Mouse (Mus musculus): ENCODE measurements at regions not wholly inside any gene's neighbourhood (a gene's known extent, or its start where the extent isn't known, plus 50 kb on each side); places are given as distances from the start of the nearest gene placed in this dataset.
A peak's percentile ranks its signal among the peaks of the same experiment; 100 is the strongest.

DNA sequence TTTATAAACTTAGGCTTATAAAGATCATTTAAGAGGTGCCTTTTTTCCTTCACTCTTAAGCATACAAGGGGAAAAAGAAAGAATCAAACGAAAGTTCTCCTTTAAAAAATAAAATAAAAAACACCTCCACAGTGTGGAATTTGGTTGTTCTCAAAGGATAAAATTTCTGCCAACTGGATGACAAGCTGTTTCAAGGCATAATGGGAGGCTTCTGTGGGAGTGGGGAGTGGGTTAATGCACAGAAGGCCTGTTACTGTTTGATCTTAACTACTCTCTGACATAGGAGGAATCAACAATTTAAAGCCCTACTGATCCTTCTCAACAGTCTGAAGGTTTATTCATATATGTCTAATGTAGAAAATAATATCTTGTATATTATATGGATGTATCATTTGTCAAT lies 99.2 kb upstream of the Usp25 start:
- 66% methylated on average over 1 of the region's 1 CpGs for WGBS

DNA sequence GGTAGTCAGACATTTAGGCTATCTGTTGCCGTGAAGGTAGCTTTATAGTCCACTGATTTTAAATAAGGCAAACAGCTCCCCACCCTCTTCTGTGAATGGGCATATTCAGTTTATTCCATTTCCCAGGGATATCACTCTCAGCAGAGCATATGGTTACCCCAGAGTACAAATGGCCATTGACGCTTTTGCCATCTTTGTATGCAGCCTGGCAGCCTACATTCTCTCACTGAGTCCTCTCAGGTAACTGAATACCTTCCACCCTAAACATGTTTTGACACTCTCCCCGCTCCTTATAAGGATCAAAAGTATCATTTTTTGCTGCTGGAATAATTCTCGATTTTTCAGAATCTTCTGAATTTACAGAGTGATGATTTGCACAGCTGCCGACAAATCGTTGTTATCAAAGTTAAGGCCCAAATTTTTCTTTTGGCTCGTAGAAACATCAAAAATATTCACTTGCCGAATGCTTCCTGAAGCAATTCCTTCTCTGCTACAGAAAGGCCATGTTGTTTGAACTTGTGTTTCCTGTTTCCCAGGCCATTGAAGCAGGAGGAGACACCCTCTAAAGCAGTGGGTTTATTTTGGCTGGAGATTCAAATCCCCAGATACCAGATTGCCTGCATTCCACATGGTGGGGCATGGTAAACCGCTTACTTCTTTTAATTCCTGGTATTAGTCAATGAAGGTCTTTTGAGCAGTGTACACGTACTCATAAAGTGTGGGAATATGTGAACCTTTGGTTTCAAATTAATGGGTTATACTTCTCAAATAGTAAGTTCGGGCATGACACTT lies 108.1 kb upstream of the Usp25 start:
- DNase-seq (ENCODE audit: low spot score) (no peak), ATAC-seq (no peak)
- H3K4me2 ChIP-seq (ENCODE audit: low read length) = no peak overlapping the region
- H3K4me3 ChIP-seq (ENCODE audit: low read depth, low read length) = no peak overlapping the region
- WGBS = 92% methylated on average over 11 of the region's 11 CpGs
- no peaks in the 10 kb centered on the region for H3K36me3 ChIP-seq (ENCODE audit: control insufficient read depth, insufficient read depth, low read length)
- no peak overlapping the region for H3K9ac ChIP-seq (ENCODE audit: low read length)
- H3K27ac ChIP-seq (ENCODE audit: low read depth, low read length) = no peak overlapping the region
- no peaks in the 10 kb centered on the region for H3K27me3 ChIP-seq (replicated peaks; ENCODE audit: control insufficient read depth, insufficient read depth, low read length)
- no peaks in the 10 kb centered on the region for H3K4me1 ChIP-seq (ENCODE audit: control insufficient read depth, insufficient read depth, low read length)
- H3K9me3 ChIP-seq (replicated peaks; ENCODE audit: control insufficient read depth, low read length) = no peaks in the 10 kb centered on the region

More for the DNA sequence above, 99.2 kb upstream of the Usp25 start:
- H3K4me3 ChIP-seq (ENCODE audit: low read depth, low read length) = no peak overlapping the region
- DNase-seq (ENCODE audit: low spot score) = no peak
- no peak overlapping the region for H3K9ac ChIP-seq (ENCODE audit: low read length)
- no peak for ATAC-seq
- no peaks in the 10 kb centered on the region for H3K27me3 ChIP-seq (replicated peaks; ENCODE audit: control insufficient read depth, insufficient read depth, low read length)
- no peak overlapping the region for H3K27ac ChIP-seq (ENCODE audit: low read depth, low read length)
- H3K4me2 ChIP-seq (ENCODE audit: low read length) = no peak overlapping the region
- no peaks in the 10 kb centered on the region for H3K36me3 ChIP-seq (ENCODE audit: control insufficient read depth, insufficient read depth, low read length)
- H3K4me1 ChIP-seq (ENCODE audit: control insufficient read depth, insufficient read depth, low read length) = no peaks in the 10 kb centered on the region
- no peaks in the 10 kb centered on the region for H3K9me3 ChIP-seq (replicated peaks; ENCODE audit: control insufficient read depth, low read length)

- H3K27ac ChIP-seq (ENCODE audit: low read depth, low read length) = no peak overlapping the region
- H3K36me3 ChIP-seq (ENCODE audit: control insufficient read depth, insufficient read depth, low read length) = no peaks in the 10 kb centered on the region
- ATAC-seq = no peak
- 16% methylated on average over 7 of the region's 7 CpGs for WGBS
- peak; percentile 51 for DNase-seq (ENCODE audit: low spot score)
- H3K4me3 ChIP-seq (ENCODE audit: low read depth, low read length) = no peak overlapping the region
- no peaks in the 10 kb centered on the region for H3K27me3 ChIP-seq (replicated peaks; ENCODE audit: control insufficient read depth, insufficient read depth, low read length)
- no peak overlapping the region for H3K9ac ChIP-seq (ENCODE audit: low read length)
- H3K4me1 ChIP-seq (ENCODE audit: control insufficient read depth, insufficient read depth, low read length) = peaks cover 3% of the 10 kb centered on the region; the same call in 1 of the 2 replicates
- no peak overlapping the region for H3K4me2 ChIP-seq (ENCODE audit: low read length)
- H3K9me3 ChIP-seq (replicated peaks; ENCODE audit: control insufficient read depth, low read length) = no peaks in the 10 kb centered on the region
These were observed 114.4 kb upstream of the Usp25 start for GRCm38 (mm10) chr16:76899083-76899482.

DNA sequence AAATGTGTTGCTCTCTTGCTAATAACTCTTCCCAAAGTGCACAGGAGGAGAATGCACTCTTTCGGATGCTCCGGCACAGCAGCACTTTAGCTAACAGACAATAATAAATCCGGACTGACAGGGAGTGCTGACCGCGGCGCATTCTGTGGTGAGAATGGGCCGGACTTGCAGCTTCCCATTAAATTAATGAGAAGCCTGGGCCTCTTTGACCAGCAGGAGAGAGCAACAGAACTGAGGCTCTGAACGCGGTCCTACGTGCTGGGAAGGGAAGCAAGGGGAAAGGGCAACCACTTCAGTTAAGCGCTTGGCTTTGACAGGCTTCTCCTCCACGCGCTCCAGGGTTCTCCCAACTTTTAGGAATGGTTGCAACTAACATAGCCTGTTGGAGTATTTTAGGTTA lies 117.2 kb upstream of the Usp25 start:
- peak; percentile 27 for DNase-seq (ENCODE audit: low spot score)
- no peak overlapping the region; the same call in 1 of the 2 replicates for H3K9ac ChIP-seq (ENCODE audit: low read length)

GRCm38 (mm10) chr16:76895781-76896180 lies 117.7 kb upstream of the Usp25 start:
- Histone ChIP-seq H3K27me3 (replicated peaks; ENCODE audit: control insufficient read depth, insufficient read depth, low read length) (no peaks in the 10 kb centered on the region), H3K4me1 (ENCODE audit: control insufficient read depth, insufficient read depth, low read length) (peaks cover 3% of the 10 kb centered on the region; the same call in 1 of the 2 replicates), H3K4me2 (ENCODE audit: low read length) (no peak overlapping the region), H3K36me3 (ENCODE audit: control insufficient read depth, insufficient read depth, low read length) (no peaks in the 10 kb centered on the region), H3K9me3 (replicated peaks; ENCODE audit: control insufficient read depth, low read length) (no peaks in the 10 kb centered on the region), H3K9ac (ENCODE audit: low read length) (no peak overlapping the region), H3K27ac (ENCODE audit: low read depth, low read length) (no peak overlapping the region), H3K4me3 (ENCODE audit: low read depth, low read length) (no peak overlapping the region)
- 22% methylated on average over 5 of the region's 5 CpGs for WGBS
- no peak for DNase-seq (ENCODE audit: low spot score)
- no peak for ATAC-seq

More for the DNA sequence above, 117.2 kb upstream of the Usp25 start:
- Histone ChIP-seq H3K4me2 (ENCODE audit: low read length) (peak overlapping the region; percentile 23), H3K9me3 (replicated peaks; ENCODE audit: control insufficient read depth, low read length) (no peaks in the 10 kb centered on the region), H3K4me1 (ENCODE audit: control insufficient read depth, insufficient read depth, low read length) (peaks cover 3% of the 10 kb centered on the region; the same call in 1 of the 2 replicates), H3K4me3 (ENCODE audit: low read depth, low read length) (no peak overlapping the region), H3K36me3 (ENCODE audit: control insufficient read depth, insufficient read depth, low read length) (no peaks in the 10 kb centered on the region), H3K27me3 (replicated peaks; ENCODE audit: control insufficient read depth, insufficient read depth, low read length) (no peaks in the 10 kb centered on the region), H3K27ac (ENCODE audit: low read depth, low read length) (no peak overlapping the region)
- ATAC-seq = no peak
- 17% methylated on average over 13 of the region's 13 CpGs for WGBS

DNA sequence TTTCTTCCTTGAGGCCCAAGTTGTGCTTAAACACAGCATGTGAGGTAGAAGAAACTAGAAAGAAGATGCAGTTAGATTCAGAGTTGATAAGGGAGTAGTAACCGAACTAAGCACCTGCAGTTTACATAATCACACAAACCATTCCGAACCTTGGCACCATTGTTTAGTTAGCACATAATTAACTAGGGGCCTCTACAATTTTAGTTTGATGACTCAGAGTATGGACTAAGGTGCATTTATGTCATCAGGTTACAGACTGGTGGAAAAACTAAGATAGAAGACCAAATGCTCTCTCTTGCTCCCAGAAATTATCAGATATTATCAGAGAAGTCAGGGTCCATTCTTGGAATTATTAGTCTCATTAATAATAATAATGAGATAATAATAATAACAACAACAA lies 134.9 kb upstream of the Usp25 start:
- Histone ChIP-seq H3K36me3 (ENCODE audit: control insufficient read depth, insufficient read depth, low read length) (no peaks in the 10 kb centered on the region), H3K27me3 (replicated peaks; ENCODE audit: control insufficient read depth, insufficient read depth, low read length) (no peaks in the 10 kb centered on the region), H3K4me1 (ENCODE audit: control insufficient read depth, insufficient read depth, low read length) (no peaks in the 10 kb centered on the region), H3K4me2 (ENCODE audit: low read length) (no peak overlapping the region), H3K9me3 (replicated peaks; ENCODE audit: control insufficient read depth, low read length) (no peaks in the 10 kb centered on the region), H3K9ac (ENCODE audit: low read length) (no peak overlapping the region), H3K4me3 (ENCODE audit: low read depth, low read length) (no peak overlapping the region), H3K27ac (ENCODE audit: low read depth, low read length) (no peak overlapping the region)
- ATAC-seq (no peak), DNase-seq (ENCODE audit: low spot score) (no peak)
- 79% methylated on average over 2 of the region's 2 CpGs for WGBS

DNA sequence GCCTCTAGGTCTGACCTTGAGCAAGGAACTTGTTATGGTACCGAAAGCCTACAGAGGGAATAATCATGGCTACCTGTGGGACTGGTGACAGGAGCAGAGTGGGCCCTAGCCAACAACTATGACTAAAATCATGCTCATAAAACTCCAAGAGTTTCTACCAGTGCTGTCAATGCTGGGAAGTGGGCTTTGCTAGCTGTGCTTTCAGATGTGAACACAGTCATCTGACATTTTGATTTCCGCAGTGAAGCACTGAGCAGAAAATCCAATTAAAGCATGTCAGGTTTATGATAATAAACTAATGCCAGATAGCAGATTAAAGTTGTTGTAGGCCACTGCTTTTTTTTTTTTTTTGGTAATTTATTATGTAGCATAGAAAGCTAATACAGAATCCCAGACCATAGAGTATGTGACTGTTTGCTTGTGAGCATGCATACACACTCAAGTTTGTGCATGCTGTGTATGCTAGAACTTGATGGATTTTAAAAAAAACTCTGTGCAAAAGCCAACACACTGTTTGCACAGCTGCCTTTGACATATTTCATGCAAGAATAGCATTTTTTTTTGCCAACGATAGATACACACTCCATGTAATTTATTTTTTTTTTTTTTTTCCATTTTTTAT lies 138.0 kb upstream of the Usp25 start:
- ATAC-seq = no peak
- H3K36me3 ChIP-seq (ENCODE audit: control insufficient read depth, insufficient read depth, low read length) = no peaks in the 10 kb centered on the region
- no peak overlapping the region for H3K4me2 ChIP-seq (ENCODE audit: low read length)
- H3K4me3 ChIP-seq (ENCODE audit: low read depth, low read length) = no peak overlapping the region
- WGBS = 95% methylated on average over 3 of the region's 3 CpGs
- H3K9me3 ChIP-seq (replicated peaks; ENCODE audit: control insufficient read depth, low read length) = no peaks in the 10 kb centered on the region
- no peak overlapping the region for H3K9ac ChIP-seq (ENCODE audit: low read length)
- no peak overlapping the region for H3K27ac ChIP-seq (ENCODE audit: low read depth, low read length)
- no peaks in the 10 kb centered on the region for H3K4me1 ChIP-seq (ENCODE audit: control insufficient read depth, insufficient read depth, low read length)
- no peaks in the 10 kb centered on the region for H3K27me3 ChIP-seq (replicated peaks; ENCODE audit: control insufficient read depth, insufficient read depth, low read length)
- no peak for DNase-seq (ENCODE audit: low spot score)

DNA sequence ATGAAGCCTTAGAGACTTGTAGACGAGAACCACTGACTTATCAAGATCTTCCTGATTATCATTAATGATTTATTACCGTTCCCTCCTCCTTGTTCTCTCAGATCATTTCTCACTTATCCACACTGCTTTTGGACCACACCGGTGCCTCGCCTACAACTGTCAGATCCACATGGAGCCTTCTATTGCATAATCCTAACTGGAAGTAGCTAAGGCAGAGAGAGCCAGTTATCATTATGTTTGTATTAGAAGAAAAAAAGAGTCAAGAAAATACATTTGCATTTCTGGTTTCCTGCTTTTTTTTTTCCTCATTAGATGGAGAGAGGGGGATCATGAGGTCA lies 147.1 kb upstream of the Usp25 start:
- H3K4me2 ChIP-seq (ENCODE audit: low read length) = no peak overlapping the region
- H3K27ac ChIP-seq (ENCODE audit: low read depth, low read length) = no peak overlapping the region
- DNase-seq (ENCODE audit: low spot score) (peak; percentile 18), ATAC-seq (peak; percentile 63)
- no peaks in the 10 kb centered on the region for H3K4me1 ChIP-seq (ENCODE audit: control insufficient read depth, insufficient read depth, low read length)
- no peak overlapping the region for H3K4me3 ChIP-seq (ENCODE audit: low read depth, low read length)
- H3K27me3 ChIP-seq (replicated peaks; ENCODE audit: control insufficient read depth, insufficient read depth, low read length) = no peaks in the 10 kb centered on the region
- H3K36me3 ChIP-seq (ENCODE audit: control insufficient read depth, insufficient read depth, low read length) = no peaks in the 10 kb centered on the region
- H3K9me3 ChIP-seq (replicated peaks; ENCODE audit: control insufficient read depth, low read length) = no peaks in the 10 kb centered on the region
- 58% methylated on average over 4 of the region's 4 CpGs for WGBS
- H3K9ac ChIP-seq (ENCODE audit: low read length) = no peak overlapping the region

Data from forebrain, embryonic 14.5 days (tissue).